Mouse (Mus musculus) CH12.LX (cell line): ENCODE measurements around the gene Mrps7. TPM values are rescaled to one million over a fixed set of nuclear protein-coding genes. Genes with fewer than 3 reads are reported as not detected.
A peak's percentile ranks its signal among the peaks of the same experiment; 100 is the strongest.

ENCODE experiments used
- DNase-seq: peaks from one replicate; pipeline ENCODE4 v3.0.0-alpha.2; 2013; ENCODE audit errors: extremely low read depth
- H3K27ac ChIP-seq: 2 replicates; pipeline ENCODE4 v1.5.1; 2012; ENCODE audit warnings: low read depth, mild to moderate bottlenecking, control low read depth, moderate library complexity; ENCODE audit not compliant: insufficient read depth
- H3K27me3 ChIP-seq: replicated peaks from 2 replicates; pipeline ENCODE3; 2012; ENCODE audit warnings: inconsistent platforms
- H3K36me3 ChIP-seq, 2 experiments: replicated peaks in 1 of 2; 2 replicates each; pipeline versions ENCODE3 to v1.6.1; 2012; ENCODE audit warnings: inconsistent platforms in 1 of 2, low read length in 1 of 2, mild to moderate bottlenecking in 1 of 2, mixed read lengths in 1 of 2, moderate library complexity in 1 of 2; ENCODE audit not compliant: control insufficient read depth in 1 of 2, insufficient read depth in 1 of 2
- H3K4me1 ChIP-seq, 2 experiments: 2 replicates each; pipeline ENCODE4 v1.6.1; 2012; ENCODE audit warnings: inconsistent platforms in 1 of 2, moderate library complexity in 1 of 2; ENCODE audit not compliant: insufficient read depth in 2 of 2, control insufficient read depth in 1 of 2
- H3K4me2 ChIP-seq: 2 replicates; pipeline ENCODE4 v1.6.1; 2012; ENCODE audit warnings: low read depth, mild to moderate bottlenecking, control low read depth; ENCODE audit not compliant: poor library complexity, insufficient read depth, severe bottlenecking
- H3K4me3 ChIP-seq, 3 experiments: fragments of 150-350 bp in 1 of 3; sonication (generic) in 1 of 3; replicated peaks in 1 of 3; 2 replicates each; pipeline versions ENCODE3 to v1.5.1; 2011 to 2012; ENCODE audit warnings: low read depth in 2 of 3, low read length in 2 of 3, mild to moderate bottlenecking in 2 of 3, moderate library complexity in 2 of 3, control low read depth in 1 of 3, improper control_type of control experiment in 1 of 3, inconsistent platforms in 1 of 3, mixed read lengths in 1 of 3; ENCODE audit not compliant: poor library complexity in 1 of 3
- H3K79me2 ChIP-seq: replicated peaks from 2 replicates; pipeline ENCODE4 v1.6.1; 2012; ENCODE audit warnings: mild to moderate bottlenecking, moderate library complexity; ENCODE audit not compliant: control insufficient read depth, poor library complexity, insufficient read depth, severe bottlenecking; ENCODE audit errors: extremely low read depth
- H3K9ac ChIP-seq: 2 replicates; pipeline ENCODE4 v1.6.1; 2012; ENCODE audit warnings: low read depth, mild to moderate bottlenecking, control low read depth, moderate library complexity; ENCODE audit not compliant: insufficient read depth
- H3K9me3 ChIP-seq: replicated peaks from 2 replicates; pipeline ENCODE3; 2012; ENCODE audit warnings: low read length, inconsistent platforms, mixed read lengths
- BHLHE40 ChIP-seq: IDR thresholded peaks from 2 replicates; pipeline ENCODE4 v1.6.1; 2011; ENCODE audit warnings: mild to moderate bottlenecking, low read depth, low read length, improper control_type of control experiment
- CHD2 ChIP-seq: IDR thresholded peaks from 2 replicates; pipeline ENCODE4 v1.6.1; 2011; ENCODE audit warnings: low read length, improper control_type of control experiment
- CTCF ChIP-seq, 2 experiments: IDR thresholded peaks in 1 of 2; conservative IDR thresholded peaks in 1 of 2; 2 replicates each; pipeline ENCODE4 v1.5.1; 2011 to 2012; ENCODE audit warnings: low read depth in 2 of 2, low read length in 2 of 2, improper control_type of control experiment in 1 of 2, inconsistent platforms in 1 of 2, mild to moderate bottlenecking in 1 of 2, moderate library complexity in 1 of 2
- E2F4 ChIP-seq: IDR thresholded peaks from 2 replicates; pipeline ENCODE4 v1.6.1; 2011; ENCODE audit warnings: low read depth, low read length, improper control_type of control experiment; ENCODE audit not compliant: insufficient replicate concordance
- EP300 ChIP-seq: IDR thresholded peaks from 2 replicates; pipeline ENCODE4 v1.6.1; 2011; ENCODE audit warnings: low read length, improper control_type of control experiment
- ETS1 ChIP-seq: conservative IDR thresholded peaks from 2 replicates; pipeline ENCODE4 v1.6.1; 2012; ENCODE audit warnings: low read depth, mild to moderate bottlenecking, inconsistent platforms, low read length, improper control_type of control experiment, moderate library complexity
- GABPA ChIP-seq: IDR thresholded peaks from 2 replicates; pipeline ENCODE4 v1.6.1; 2012; ENCODE audit warnings: low read depth, low read length, improper control_type of control experiment, inconsistent platforms; ENCODE audit not compliant: insufficient replicate concordance
- IRF4 ChIP-seq: IDR thresholded peaks from 2 replicates; pipeline ENCODE4 v1.6.1; 2014; ENCODE audit warnings: low read depth, mild to moderate bottlenecking, inconsistent platforms, low read length, improper control_type of control experiment
- JUN ChIP-seq: IDR thresholded peaks from 2 replicates; pipeline ENCODE4 v1.6.1; 2011; ENCODE audit warnings: low read depth, mild to moderate bottlenecking, low read length, improper control_type of control experiment, moderate library complexity; ENCODE audit not compliant: insufficient read depth
- JUND ChIP-seq: conservative IDR thresholded peaks from 2 replicates; pipeline ENCODE4 v1.6.1; 2011; ENCODE audit warnings: low read depth, low read length, improper control_type of control experiment
- MAZ ChIP-seq: IDR thresholded peaks from 2 replicates; pipeline ENCODE4 v1.6.1; 2012; ENCODE audit warnings: low read depth, mild to moderate bottlenecking, inconsistent platforms, low read length, improper control_type of control experiment, moderate library complexity
- MXI1 ChIP-seq: IDR thresholded peaks from 2 replicates; pipeline ENCODE4 v1.6.1; 2011; ENCODE audit warnings: mild to moderate bottlenecking, low read depth, low read length, improper control_type of control experiment
- MYC ChIP-seq: IDR thresholded peaks from 2 replicates; pipeline ENCODE4 v1.6.1; 2011; ENCODE audit warnings: low read depth, mild to moderate bottlenecking, improper control_type of control experiment, low read length
- PAX5 ChIP-seq: IDR thresholded peaks from 2 replicates; pipeline ENCODE4 v1.6.1; 2012; ENCODE audit warnings: low read length, inconsistent platforms, mixed read lengths
- POLR2A ChIP-seq: IDR thresholded peaks from 2 replicates; pipeline ENCODE4 v1.6.1; 2011; ENCODE audit warnings: low read depth, mild to moderate bottlenecking, improper control_type of control experiment, low read length
- SIN3A ChIP-seq: IDR thresholded peaks from 2 replicates; pipeline ENCODE4 v1.6.1; 2012; ENCODE audit warnings: low read length, improper control_type of control experiment, inconsistent platforms
- SMC3 ChIP-seq: IDR thresholded peaks from 2 replicates; pipeline ENCODE4 v1.6.1; 2011; ENCODE audit warnings: low read depth, low read length, improper control_type of control experiment
- TCF12 ChIP-seq: IDR thresholded peaks from 2 replicates; pipeline ENCODE4 v1.6.1; 2014; ENCODE audit warnings: low read depth, mild to moderate bottlenecking, inconsistent platforms, low read length, improper control_type of control experiment
- USF1 ChIP-seq: IDR thresholded peaks from 2 replicates; pipeline ENCODE4 v1.6.1; 2014; ENCODE audit warnings: low read depth, mild to moderate bottlenecking, inconsistent platforms, low read length, improper control_type of control experiment
- USF2 ChIP-seq: conservative IDR thresholded peaks from 2 replicates; pipeline ENCODE4 v1.6.1; 2011; ENCODE audit warnings: low read depth, low read length, improper control_type of control experiment
- ZC3H11A ChIP-seq: IDR thresholded peaks from 2 replicates; pipeline ENCODE4 v1.6.1; 2012; ENCODE audit warnings: low read depth, mild to moderate bottlenecking, inconsistent platforms, low read length, improper control_type of control experiment
- ZKSCAN1 ChIP-seq: IDR thresholded peaks from 2 replicates; pipeline ENCODE4 v1.6.1; 2012; ENCODE audit warnings: low read depth, inconsistent platforms, low read length, improper control_type of control experiment, borderline replicate concordance
- ZNF384 ChIP-seq: IDR thresholded peaks from 2 replicates; pipeline ENCODE4 v1.6.1; 2012; ENCODE audit warnings: low read depth, low read length, improper control_type of control experiment, inconsistent platforms
- dilution Hi-C: fragments of 300-500 bp; cut with MboI; formaldehyde crosslinking; loops from 2 replicates; pipeline ENCODE4 v1.14.3; 2020; ENCODE audit warnings: low sequenced_read_pairs; ENCODE audit not compliant: extremely low pct_unique_long_range_greater_than_20kb, extremely low pct_ligation_motif_present
- in situ Hi-C: fragments of 300-500 bp; cut with MboI; formaldehyde crosslinking; loops from 3 replicates; pipeline ENCODE4 v1.14.3; 2019; ENCODE audit warnings: low sequenced_read_pairs, low pct_ligation_motif_present, low pct_unique_long_range_greater_than_20kb, mixed read lengths
- polyA plus RNA-seq: library from polyadenylated mRNA; unstranded; fragments of >175 nt; gene quantifications from 2 replicates; pipeline ENCODE4 v1.2.1, GENCODE M21; 2012; ENCODE audit warnings: low read depth; ENCODE audit not compliant: insufficient read length
- total RNA-seq, 2 experiments: library from RNA; depleted of rRNA; stranded (reverse); fragments of 300-350 nt in 1 of 2; fragments of >200 nt in 1 of 2; gene quantifications; 2 replicates each; pipeline ENCODE4 v1.2.3; 2012 to 2014

Gene Mrps7
- total and polyA plus RNA-seq, 3 experiments: 154 to 172 (median 157) TPM

- Histone ChIP-seq H3K27ac (peak overlapping the region; percentile 65), H3K36me3 (peaks cover 17 to 26% of the 10 kb centered on the region in 2 experiments), H3K9ac (peak overlapping the region; percentile 63), H3K4me1 (peaks cover 31 to 54% of the 10 kb centered on the region in 2 experiments), H3K4me2 (peak overlapping the region; percentile 58), H3K79me2 (peaks cover 43% of the 10 kb centered on the region), H3K27me3 (no peaks in the 10 kb centered on the region), H3K4me3 (peak overlapping the region; percentile 40 to 78 (median 58)), H3K9me3 (no peaks in the 10 kb centered on the region)
- no peak for DNase-seq
- in situ Hi-C loops (loop anchor here (25.0 kb wide), 1 partner anchor 784 kb away; the partner anchor contains the start of gene Rnf157), dilution Hi-C loops (no loop called here)
- TF ChIP-seq USF2: no peak
- no peak for TF ChIP-seq ZNF384
- no peak for TF ChIP-seq ETS1
- no peak for TF ChIP-seq EP300
- no peak for TF ChIP-seq MAZ
- TF ChIP-seq, all 38 proteins: peak for 0
Observed at GRCm38 (mm10) chr11:115628465-115629101, 24.9 kb downstream of the Mrps7 start.

GRCm38 (mm10) chr11:115629734-115630531 lies 26.2 kb downstream of the Mrps7 start:
- Histone ChIP-seq H3K4me2 (no peak overlapping the region; the same call in 1 of the 2 replicates), H3K27me3 (no peaks in the 10 kb centered on the region), H3K9me3 (no peaks in the 10 kb centered on the region), H3K36me3 (peaks cover 3 to 13% of the 10 kb centered on the region in 2 experiments), H3K4me1 (peaks cover 31 to 54% of the 10 kb centered on the region in 2 experiments), H3K27ac (peak overlapping the region; percentile 95)
- dilution Hi-C loops: no loop called here
- in situ Hi-C loops: loop anchor here (25.0 kb wide), 1 partner anchor 782 kb away; the partner anchor contains the start of gene Rnf157
- peak; percentile 83 for DNase-seq
- TF ChIP-seq GABPA (no peak), SMC3 (no peak), MYC (no peak), JUN (peak; percentile 31; the same call in 1 of the 2 replicates), ZKSCAN1 (no peak), CTCF (conservative IDR thresholded peaks at IDR 0.05 in 1 of 2, IDR thresholded peaks at IDR 0.05 in 1 of 2; ENCODE audit: low read depth in 2 of 2, low read length in 2 of 2) (no peak), E2F4 (no peak), ETS1 (0 out of 2 replicates have a peak, but pooled peaks have one; percentile 12), TCF12 (peak; percentile 34; the same call in 1 of the 2 replicates), JUND (peak; percentile 42), POLR2A (peak; percentile 13; the same call in 1 of the 2 replicates), ZC3H11A (no peak), SIN3A (no peak), BHLHE40 (peak; percentile 39; the same call in 1 of the 2 replicates), MXI1 (no peak), CHD2 (no peak), USF1 (no peak), IRF4 (peak; percentile 72; the same call in 1 of the 2 replicates), USF2 (no peak), EP300 (peak; percentile 11; the same call in 1 of the 2 replicates), PAX5 (no peak)
- TF ChIP-seq, all 38 proteins: peak for 8
- Histone ChIP-seq H3K79me2 (peaks cover 30% of the 10 kb centered on the region), H3K4me3 (no peak overlapping the region), H3K9ac (peak overlapping the region; percentile 14)
